Mouse (Mus musculus) heart, postnatal 0 days (tissue): ENCODE data around the gene Pde4d.

Experiments used
- CTCF ChIP-seq: IDR thresholded peaks from 2 replicates; pipeline ENCODE4 v1.5.1; 2016; ENCODE audit warnings: antibody characterized with exemption, control low read depth, low read depth
- EP300 ChIP-seq: IDR thresholded peaks from 2 replicates; pipeline ENCODE4 v1.6.1; 2016; ENCODE audit warnings: antibody characterized with exemption, low read depth

DNA sequence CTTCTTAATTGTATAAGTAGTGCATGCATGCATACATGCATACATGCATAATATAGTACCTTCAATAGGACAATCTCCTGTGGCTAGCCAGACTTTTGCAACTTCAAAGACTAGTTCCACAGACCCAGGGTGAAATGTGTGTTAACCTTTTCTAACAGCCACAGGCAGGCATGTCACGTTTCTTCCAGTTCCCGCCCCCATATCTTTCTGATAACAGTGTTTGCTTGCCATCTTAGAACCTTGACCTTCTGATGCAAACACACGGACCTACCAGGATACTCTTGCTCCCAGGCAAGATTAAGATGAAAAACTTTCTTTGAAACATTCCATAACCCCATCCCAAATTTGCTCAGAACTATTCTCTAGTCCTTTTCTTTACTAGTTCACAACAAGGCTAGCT is 1357.7 kb downstream of the Pde4d start:
- TF ChIP-seq CTCF (no peak), EP300 (no peak)
